Mouse (Mus musculus): ENCODE measurements around the gene Rnf224. TPM values are rescaled to one million over a fixed set of nuclear protein-coding genes. Genes with fewer than 3 reads are reported as not detected.

Gene Rnf224
- polyA plus RNA-seq, 1 experiment = 0.05 TPM

- Histone ChIP-seq H3K4me1 (replicated peaks; ENCODE audit: control insufficient read depth, insufficient read depth, low read length) (peaks cover 20% of the 10 kb centered on the region), H3K27ac (ENCODE audit: control insufficient read depth, insufficient read depth, low read length) (no peak overlapping the region), H3K27me3 (ENCODE audit: control insufficient read depth, insufficient read depth, low read length) (peaks cover 12% of the 10 kb centered on the region), H3K4me3 (ENCODE audit: control insufficient read depth, insufficient read depth, low read length) (no peak overlapping the region), H3K36me3 (ENCODE audit: control insufficient read depth, insufficient read depth, low read length) (no peaks in the 10 kb centered on the region)
- no peak for DNase-seq
- no peak for TF ChIP-seq CTCF (IDR thresholded peaks at IDR 0.05; ENCODE audit: borderline replicate concordance, control insufficient read depth, extremely low read depth, insufficient read depth, low read length, poor library complexity)
- TF ChIP-seq POLR2A (IDR thresholded peaks at IDR 0.05; ENCODE audit: control insufficient read depth, extremely low read depth, insufficient read depth, low read length, poor library complexity) = no peak
- WGBS = 34% methylated on average over 6 of the region's 6 CpGs
Observed at GRCm38 (mm10) chr2:25241438-25241775, 4.8 kb upstream of the Rnf224 start.

- 0 out of 2 replicates have a peak, but pooled peaks have one; percentile 18 for TF ChIP-seq POLR2A (IDR thresholded peaks at IDR 0.05; ENCODE audit: control insufficient read depth, extremely low read depth, insufficient read depth, low read length, poor library complexity)
- TF ChIP-seq CTCF (IDR thresholded peaks at IDR 0.05; ENCODE audit: borderline replicate concordance, control insufficient read depth, extremely low read depth, insufficient read depth, low read length, poor library complexity) = no peak
- H3K4me1 ChIP-seq (replicated peaks; ENCODE audit: control insufficient read depth, insufficient read depth, low read length) = peaks cover 20% of the 10 kb centered on the region
- H3K27me3 ChIP-seq (ENCODE audit: control insufficient read depth, insufficient read depth, low read length) = peaks cover 12% of the 10 kb centered on the region
- H3K27ac ChIP-seq (ENCODE audit: control insufficient read depth, insufficient read depth, low read length) = no peak overlapping the region
- 3% methylated on average over 29 of the region's 29 CpGs for WGBS
- H3K36me3 ChIP-seq (ENCODE audit: control insufficient read depth, insufficient read depth, low read length) = no peaks in the 10 kb centered on the region
- peak overlapping the region; percentile 52 for H3K4me3 ChIP-seq (ENCODE audit: control insufficient read depth, insufficient read depth, low read length)
- DNase-seq = peak; percentile 42
Observed at GRCm38 (mm10) chr2:25240723-25241437, 4.3 kb upstream of the Rnf224 start.

GRCm38 (mm10) chr2:25240310-25240709, 3.7 kb upstream of the Rnf224 start:
- Histone ChIP-seq H3K36me3 (ENCODE audit: control insufficient read depth, insufficient read depth, low read length) (no peaks in the 10 kb centered on the region), H3K4me3 (ENCODE audit: control insufficient read depth, insufficient read depth, low read length) (no peak overlapping the region), H3K27me3 (ENCODE audit: control insufficient read depth, insufficient read depth, low read length) (peaks cover 12% of the 10 kb centered on the region), H3K27ac (ENCODE audit: control insufficient read depth, insufficient read depth, low read length) (no peak overlapping the region), H3K4me1 (replicated peaks; ENCODE audit: control insufficient read depth, insufficient read depth, low read length) (peaks cover 20% of the 10 kb centered on the region)
- DNase-seq = no peak
- 73% methylated on average over 8 of the region's 8 CpGs for WGBS
- TF ChIP-seq POLR2A (IDR thresholded peaks at IDR 0.05; ENCODE audit: control insufficient read depth, extremely low read depth, insufficient read depth, low read length, poor library complexity) = no peak
- no peak for TF ChIP-seq CTCF (IDR thresholded peaks at IDR 0.05; ENCODE audit: borderline replicate concordance, control insufficient read depth, extremely low read depth, insufficient read depth, low read length, poor library complexity)

- Histone ChIP-seq H3K4me3 (ENCODE audit: control insufficient read depth, insufficient read depth, low read length) (no peak overlapping the region), H3K4me1 (replicated peaks; ENCODE audit: control insufficient read depth, insufficient read depth, low read length) (peaks cover 20% of the 10 kb centered on the region), H3K36me3 (ENCODE audit: control insufficient read depth, insufficient read depth, low read length) (no peaks in the 10 kb centered on the region), H3K27ac (ENCODE audit: control insufficient read depth, insufficient read depth, low read length) (no peak overlapping the region), H3K27me3 (ENCODE audit: control insufficient read depth, insufficient read depth, low read length) (peaks cover 12% of the 10 kb centered on the region)
- no peak for TF ChIP-seq CTCF (IDR thresholded peaks at IDR 0.05; ENCODE audit: borderline replicate concordance, control insufficient read depth, extremely low read depth, insufficient read depth, low read length, poor library complexity)
- no peak for TF ChIP-seq POLR2A (IDR thresholded peaks at IDR 0.05; ENCODE audit: control insufficient read depth, extremely low read depth, insufficient read depth, low read length, poor library complexity)
- DNase-seq = no peak
- WGBS = 90% methylated on average over 3 of the region's 3 CpGs
Observed at GRCm38 (mm10) chr2:25239766-25240165, 3.2 kb upstream of the Rnf224 start.

- DNase-seq = no peak
- TF ChIP-seq POLR2A (IDR thresholded peaks at IDR 0.05; ENCODE audit: control insufficient read depth, extremely low read depth, insufficient read depth, low read length, poor library complexity) (no peak), CTCF (IDR thresholded peaks at IDR 0.05; ENCODE audit: borderline replicate concordance, control insufficient read depth, extremely low read depth, insufficient read depth, low read length, poor library complexity) (no peak)
- Histone ChIP-seq H3K4me3 (ENCODE audit: control insufficient read depth, insufficient read depth, low read length) (no peak overlapping the region), H3K36me3 (ENCODE audit: control insufficient read depth, insufficient read depth, low read length) (no peaks in the 10 kb centered on the region), H3K27ac (ENCODE audit: control insufficient read depth, insufficient read depth, low read length) (no peak overlapping the region), H3K4me1 (replicated peaks; ENCODE audit: control insufficient read depth, insufficient read depth, low read length) (peaks cover 20% of the 10 kb centered on the region), H3K27me3 (ENCODE audit: control insufficient read depth, insufficient read depth, low read length) (peaks cover 12% of the 10 kb centered on the region)
Observed at GRCm38 (mm10) chr2:25238106-25238505, 1.5 kb upstream of the Rnf224 start.

- TF ChIP-seq POLR2A (IDR thresholded peaks at IDR 0.05; ENCODE audit: control insufficient read depth, extremely low read depth, insufficient read depth, low read length, poor library complexity) (no peak), CTCF (IDR thresholded peaks at IDR 0.05; ENCODE audit: borderline replicate concordance, control insufficient read depth, extremely low read depth, insufficient read depth, low read length, poor library complexity) (no peak)
- Histone ChIP-seq H3K27me3 (ENCODE audit: control insufficient read depth, insufficient read depth, low read length) (peaks cover 10% of the 10 kb centered on the region), H3K4me1 (replicated peaks; ENCODE audit: control insufficient read depth, insufficient read depth, low read length) (peaks cover 20% of the 10 kb centered on the region), H3K27ac (ENCODE audit: control insufficient read depth, insufficient read depth, low read length) (no peak overlapping the region), H3K36me3 (ENCODE audit: control insufficient read depth, insufficient read depth, low read length) (no peaks in the 10 kb centered on the region), H3K4me3 (ENCODE audit: control insufficient read depth, insufficient read depth, low read length) (no peak overlapping the region)
- 79% methylated on average over 4 of the region's 4 CpGs for WGBS
- DNase-seq = no peak
Observed at GRCm38 (mm10) chr2:25237522-25237921, 935 bp upstream of the Rnf224 start.
